Mouse (Mus musculus): ENCODE results near the gene Rab3b. TPM values are rescaled to one million over a fixed set of nuclear protein-coding genes. Genes with fewer than 3 reads are reported as not detected.
"Not testable (repeated sequence)": the region's sequence is repeated elsewhere in the genome, so short reads cannot be mapped to it uniquely, and the experiment has no call there.

Gene Rab3b
- polyA plus RNA-seq, 1 experiment from 2014 or later: 204 TPM

- no peak overlapping the region for H3K4me3 ChIP-seq (ENCODE audit: low read depth, low read length)
- WGBS: 21% methylated on average over 6 of the region's 6 CpGs
- no peaks in the 10 kb centered on the region for H3K27me3 ChIP-seq (ENCODE audit: control insufficient read depth, insufficient read depth, low read depth, low read length)
- no peak for ATAC-seq
- no peak overlapping the region; the same call in 1 of the 2 replicates for H3K27ac ChIP-seq (ENCODE audit: low read length)
- H3K9ac ChIP-seq (ENCODE audit: low read depth, low read length): no peak overlapping the region
- H3K36me3 ChIP-seq (ENCODE audit: control insufficient read depth, insufficient read depth, low read length): no peaks in the 10 kb centered on the region
- no peaks in the 10 kb centered on the region for H3K4me1 ChIP-seq (ENCODE audit: control insufficient read depth, insufficient read depth, low read length)
- no peaks in the 10 kb centered on the region for H3K9me3 ChIP-seq (replicated peaks; ENCODE audit: control insufficient read depth, low read length, poor library complexity, severe bottlenecking)
- H3K4me2 ChIP-seq (ENCODE audit: low read length): no peak overlapping the region
These were observed 27.0 kb downstream of the Rab3b start for GRCm38 (mm10) chr4:108905859-108906258.

GRCm38 (mm10) chr4:108907475-108907874 lies 28.6 kb downstream of the Rab3b start:
- Histone ChIP-seq H3K4me3 (ENCODE audit: low read depth, low read length) (no peak overlapping the region), H3K27me3 (ENCODE audit: control insufficient read depth, insufficient read depth, low read depth, low read length) (no peaks in the 10 kb centered on the region), H3K27ac (ENCODE audit: low read length) (no peak overlapping the region), H3K9ac (ENCODE audit: low read depth, low read length) (no peak overlapping the region), H3K4me1 (ENCODE audit: control insufficient read depth, insufficient read depth, low read length) (no peaks in the 10 kb centered on the region), H3K36me3 (ENCODE audit: control insufficient read depth, insufficient read depth, low read length) (no peaks in the 10 kb centered on the region), H3K4me2 (ENCODE audit: low read length) (no peak overlapping the region), H3K9me3 (replicated peaks; ENCODE audit: control insufficient read depth, low read length, poor library complexity, severe bottlenecking) (no peaks in the 10 kb centered on the region)
- no peak for ATAC-seq

GRCm38 (mm10) chr4:108909872-108910425 lies 31.1 kb downstream of the Rab3b start:
- Histone ChIP-seq H3K27ac (ENCODE audit: low read length) (no peak overlapping the region), H3K9me3 (replicated peaks; ENCODE audit: control insufficient read depth, low read length, poor library complexity, severe bottlenecking) (no peaks in the 10 kb centered on the region), H3K36me3 (ENCODE audit: control insufficient read depth, insufficient read depth, low read length) (no peaks in the 10 kb centered on the region), H3K4me2 (ENCODE audit: low read length) (no peak overlapping the region), H3K4me3 (ENCODE audit: low read depth, low read length) (no peak overlapping the region), H3K27me3 (ENCODE audit: control insufficient read depth, insufficient read depth, low read depth, low read length) (no peaks in the 10 kb centered on the region), H3K4me1 (ENCODE audit: control insufficient read depth, insufficient read depth, low read length) (no peaks in the 10 kb centered on the region), H3K9ac (ENCODE audit: low read depth, low read length) (no peak overlapping the region)
- ATAC-seq: no peak
- 76% methylated on average over 8 of the region's 8 CpGs for WGBS

- Histone ChIP-seq H3K4me3 (ENCODE audit: low read depth, low read length) (no peak overlapping the region), H3K4me1 (ENCODE audit: control insufficient read depth, insufficient read depth, low read length) (no peaks in the 10 kb centered on the region), H3K9me3 (replicated peaks; ENCODE audit: control insufficient read depth, low read length, poor library complexity, severe bottlenecking) (no peaks in the 10 kb centered on the region), H3K27ac (ENCODE audit: low read length) (no peak overlapping the region), H3K4me2 (ENCODE audit: low read length) (no peak overlapping the region), H3K9ac (ENCODE audit: low read depth, low read length) (no peak overlapping the region), H3K36me3 (ENCODE audit: control insufficient read depth, insufficient read depth, low read length) (no peaks in the 10 kb centered on the region), H3K27me3 (ENCODE audit: control insufficient read depth, insufficient read depth, low read depth, low read length) (no peaks in the 10 kb centered on the region)
- ATAC-seq: no peak
- 75% methylated on average over 1 of the region's 2 CpGs for WGBS
These were observed 33.0 kb downstream of the Rab3b start for GRCm38 (mm10) chr4:108911866-108912265.

GRCm38 (mm10) chr4:108913180-108913579 lies 34.3 kb downstream of the Rab3b start:
- Histone ChIP-seq H3K4me2 (ENCODE audit: low read length) (no peak overlapping the region), H3K9ac (ENCODE audit: low read depth, low read length) (no peak overlapping the region), H3K27me3 (ENCODE audit: control insufficient read depth, insufficient read depth, low read depth, low read length) (no peaks in the 10 kb centered on the region), H3K27ac (ENCODE audit: low read length) (no peak overlapping the region), H3K4me1 (ENCODE audit: control insufficient read depth, insufficient read depth, low read length) (no peaks in the 10 kb centered on the region), H3K4me3 (ENCODE audit: low read depth, low read length) (no peak overlapping the region), H3K9me3 (replicated peaks; ENCODE audit: control insufficient read depth, low read length, poor library complexity, severe bottlenecking) (no peaks in the 10 kb centered on the region), H3K36me3 (ENCODE audit: control insufficient read depth, insufficient read depth, low read length) (no peaks in the 10 kb centered on the region)
- ATAC-seq: no peak
- 83% methylated on average over 2 of the region's 2 CpGs for WGBS

GRCm38 (mm10) chr4:108914391-108914790 lies 35.5 kb downstream of the Rab3b start:
- 81% methylated on average over 6 of the region's 6 CpGs for WGBS
- no peaks in the 10 kb centered on the region for H3K27me3 ChIP-seq (ENCODE audit: control insufficient read depth, insufficient read depth, low read depth, low read length)

GRCm38 (mm10) chr4:108915101-108915500 lies 36.2 kb downstream of the Rab3b start:
- WGBS: 78% methylated on average over 11 of the region's 11 CpGs
- no peaks in the 10 kb centered on the region for H3K27me3 ChIP-seq (ENCODE audit: control insufficient read depth, insufficient read depth, low read depth, low read length)
- no peaks in the 10 kb centered on the region for H3K4me1 ChIP-seq (ENCODE audit: control insufficient read depth, insufficient read depth, low read length)
- no peak overlapping the region for H3K4me2 ChIP-seq (ENCODE audit: low read length)
- no peak for ATAC-seq
- H3K27ac ChIP-seq (ENCODE audit: low read length): no peak overlapping the region
- H3K9me3 ChIP-seq (replicated peaks; ENCODE audit: control insufficient read depth, low read length, poor library complexity, severe bottlenecking): no peaks in the 10 kb centered on the region
- no peak overlapping the region for H3K9ac ChIP-seq (ENCODE audit: low read depth, low read length)
- no peak overlapping the region for H3K4me3 ChIP-seq (ENCODE audit: low read depth, low read length)
- H3K36me3 ChIP-seq (ENCODE audit: control insufficient read depth, insufficient read depth, low read length): no peaks in the 10 kb centered on the region

More at GRCm38 (mm10) chr4:108914391-108914790, 35.5 kb downstream of the Rab3b start:
- H3K9me3 ChIP-seq (replicated peaks; ENCODE audit: control insufficient read depth, low read length, poor library complexity, severe bottlenecking): no peaks in the 10 kb centered on the region
- H3K27ac ChIP-seq (ENCODE audit: low read length): no peak overlapping the region
- no peak for ATAC-seq
- no peak overlapping the region for H3K4me3 ChIP-seq (ENCODE audit: low read depth, low read length)
- no peak overlapping the region for H3K9ac ChIP-seq (ENCODE audit: low read depth, low read length)
- no peaks in the 10 kb centered on the region for H3K4me1 ChIP-seq (ENCODE audit: control insufficient read depth, insufficient read depth, low read length)
- H3K4me2 ChIP-seq (ENCODE audit: low read length): no peak overlapping the region
- no peaks in the 10 kb centered on the region for H3K36me3 ChIP-seq (ENCODE audit: control insufficient read depth, insufficient read depth, low read length)

GRCm38 (mm10) chr4:108917654-108918053 lies 38.8 kb downstream of the Rab3b start:
- no peak for ATAC-seq
- H3K36me3 ChIP-seq (ENCODE audit: control insufficient read depth, insufficient read depth, low read length): no peaks in the 10 kb centered on the region
- H3K4me2 ChIP-seq (ENCODE audit: low read length): no peak overlapping the region
- no peaks in the 10 kb centered on the region for H3K27me3 ChIP-seq (ENCODE audit: control insufficient read depth, insufficient read depth, low read depth, low read length)
- no peaks in the 10 kb centered on the region for H3K4me1 ChIP-seq (ENCODE audit: control insufficient read depth, insufficient read depth, low read length)
- H3K27ac ChIP-seq (ENCODE audit: low read length): no peak overlapping the region
- WGBS: 60% methylated on average over 3 of the region's 3 CpGs
- H3K9ac ChIP-seq (ENCODE audit: low read depth, low read length): no peak overlapping the region
- no peaks in the 10 kb centered on the region for H3K9me3 ChIP-seq (replicated peaks; ENCODE audit: control insufficient read depth, low read length, poor library complexity, severe bottlenecking)
- no peak overlapping the region for H3K4me3 ChIP-seq (ENCODE audit: low read depth, low read length)

GRCm38 (mm10) chr4:108927945-108928344 lies 49.1 kb downstream of the Rab3b start:
- not testable (repeated sequence) for H3K36me3 ChIP-seq (ENCODE audit: control insufficient read depth, insufficient read depth, low read length); H3K9me3 ChIP-seq (replicated peaks; ENCODE audit: control insufficient read depth, low read length, poor library complexity, severe bottlenecking); H3K4me1 ChIP-seq (ENCODE audit: control insufficient read depth, insufficient read depth, low read length); H3K27me3 ChIP-seq (ENCODE audit: control insufficient read depth, insufficient read depth, low read depth, low read length); ATAC-seq; H3K27ac ChIP-seq (ENCODE audit: low read length); H3K4me3 ChIP-seq (ENCODE audit: low read depth, low read length); H3K4me2 ChIP-seq (ENCODE audit: low read length); H3K9ac ChIP-seq (ENCODE audit: low read depth, low read length)
- WGBS: 84% methylated on average over 9 of the region's 9 CpGs

Measured in midbrain, embryonic 16.5 days (tissue).